Mouse (Mus musculus) neural tube, embryonic 12.5 days (tissue): ENCODE measurements at regions not wholly inside any gene's neighbourhood (a gene's known extent, or its start where the extent isn't known, plus 50 kb on each side); places are given as distances from the start of the nearest gene placed in this dataset.
A peak's percentile ranks its signal among the peaks of the same experiment; 100 is the strongest.

Experiments used
- ATAC-seq: fragments of 200-750 bp; cut with Nextera tagmentation; 2 replicates; pipeline ENCODE4 v1.8.0; 2017; ENCODE audit warnings: low read depth, mild to moderate bottlenecking, moderate TSS enrichment, moderate library complexity; ENCODE audit not compliant: low FRiP score
- H3K27ac ChIP-seq: fragments of 300-500 bp; sonication (generic); 2 replicates; pipeline ENCODE4 v1.5.1; 2016
- H3K27me3 ChIP-seq: fragments of 300-500 bp; sonication (generic); replicated peaks from 2 replicates; pipeline ENCODE4 v1.6.1; 2016; ENCODE audit warnings: mild to moderate bottlenecking
- H3K36me3 ChIP-seq: fragments of 300-500 bp; sonication (generic); 2 replicates; pipeline ENCODE4 v1.6.1; 2016; ENCODE audit warnings: mild to moderate bottlenecking
- H3K4me1 ChIP-seq: fragments of 300-500 bp; sonication (generic); 2 replicates; pipeline ENCODE4 v1.6.1; 2016
- H3K4me2 ChIP-seq: fragments of 300-500 bp; sonication (generic); replicated peaks from 2 replicates; pipeline ENCODE4 v1.6.1; 2016; ENCODE audit warnings: mild to moderate bottlenecking
- H3K4me3 ChIP-seq: fragments of 300-500 bp; sonication (generic); 2 replicates; pipeline ENCODE4 v1.5.1; 2016
- H3K9ac ChIP-seq: fragments of 300-500 bp; sonication (generic); 2 replicates; pipeline ENCODE4 v1.6.1; 2016; ENCODE audit warnings: mild to moderate bottlenecking
- H3K9me3 ChIP-seq: fragments of 300-500 bp; sonication (generic); 2 replicates; pipeline ENCODE4 v1.6.1; 2016; ENCODE audit warnings: mild to moderate bottlenecking
- WGBS: fragments of 180-500 bp; shearing (Covaris S2); methylation state at CpG from one replicate; pipeline ENCODE4 v1.1.7; 2016; 5-methylcytosine and 5-hydroxymethylcytosine counted together

GRCm38 (mm10) chr8:82187138-82187880, 215.7 kb downstream of the Il15 start:
- no peak overlapping the region for H3K27ac ChIP-seq
- H3K27me3 ChIP-seq: no peaks in the 10 kb centered on the region
- no peaks in the 10 kb centered on the region for H3K9me3 ChIP-seq
- peak; percentile 21; the same call in 1 of the 2 replicates for ATAC-seq
- H3K36me3 ChIP-seq: no peaks in the 10 kb centered on the region
- WGBS: 40% methylated on average over 2 of the region's 2 CpGs
- H3K9ac ChIP-seq: no peak overlapping the region
- H3K4me2 ChIP-seq: no peak overlapping the region
- H3K4me1 ChIP-seq: no peaks in the 10 kb centered on the region
- no peak overlapping the region for H3K4me3 ChIP-seq

GRCm38 (mm10) chr8:82184022-82184421, 219.0 kb downstream of the Il15 start:
- no peaks in the 10 kb centered on the region for H3K36me3 ChIP-seq
- no peaks in the 10 kb centered on the region for H3K27me3 ChIP-seq
- no peak for ATAC-seq
- H3K9me3 ChIP-seq: no peaks in the 10 kb centered on the region
- H3K4me2 ChIP-seq: no peak overlapping the region
- no peaks in the 10 kb centered on the region for H3K4me1 ChIP-seq
- H3K27ac ChIP-seq: no peak overlapping the region
- H3K4me3 ChIP-seq: no peak overlapping the region
- H3K9ac ChIP-seq: no peak overlapping the region
